Mouse (Mus musculus): ENCODE data around the gene Sla2. TPM values are rescaled to one million over a fixed set of nuclear protein-coding genes. Genes with fewer than 3 reads are reported as not detected.
"Not testable (repeated sequence)": the region's sequence is repeated elsewhere in the genome, so short reads cannot be mapped to it uniquely, and the experiment has no call there.

Gene Sla2
- 0.17 TPM in 1 of 2 replicates, not detected in the other for polyA plus RNA-seq (2015; fragmentation: Nextera tagmentation; extraction: Ambion mirVana)

DNA sequence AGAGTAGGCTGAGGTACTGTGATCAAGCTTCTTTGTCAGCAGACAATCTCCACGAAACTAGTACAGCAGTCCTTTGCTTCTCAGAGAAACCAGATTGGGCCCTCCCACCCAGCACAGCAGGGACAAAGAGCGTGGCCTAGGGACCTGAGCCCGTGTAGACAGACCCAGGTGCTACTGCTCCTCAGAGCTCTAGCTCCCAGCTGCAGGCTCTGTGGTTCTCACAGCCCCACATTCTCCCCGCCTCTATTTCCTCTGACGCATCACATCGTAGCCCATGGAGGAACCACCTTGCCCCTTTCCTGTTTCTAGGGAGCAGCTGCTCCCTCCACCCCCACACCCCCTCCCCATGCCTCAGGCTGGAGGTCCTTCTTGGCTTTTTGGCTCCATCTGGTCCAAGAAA lies at the start of gene Sla2:
Sla2 (minus strand) TSS at position 176 of the 400 bp plus-strand sequence.
- no peak for ATAC-seq (ENCODE audit: low FRiP score, low read depth)
- H3K9ac ChIP-seq = no peak within 1 kb of the TSS

DNA sequence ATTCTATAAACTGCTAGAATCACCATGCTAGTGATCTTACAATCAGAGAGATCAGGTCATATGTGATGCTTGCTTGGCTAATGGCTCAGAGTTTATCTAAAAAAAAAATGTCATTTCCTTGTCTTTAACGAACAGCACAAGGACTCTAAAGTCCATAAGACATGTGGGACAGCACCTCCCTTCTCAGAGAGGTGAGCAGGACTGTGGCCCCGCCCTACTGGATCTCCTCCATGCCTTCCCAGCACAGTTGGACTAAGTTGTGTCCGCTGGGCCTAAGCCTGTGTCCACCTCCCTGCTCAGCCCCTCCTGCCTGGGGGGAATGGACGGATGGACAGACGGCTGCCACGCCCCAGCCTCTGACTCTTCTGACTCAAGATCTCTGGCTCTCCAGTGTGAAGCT lies 48.0 kb upstream of the Sla2 start:
- H3K27ac ChIP-seq (replicated peaks) = no peak overlapping the region
- WGBS = 89% methylated on average over 6 of the region's 6 CpGs
- no peak overlapping the region for H3K4me3 ChIP-seq
- H3K9me3 ChIP-seq = no peaks in the 10 kb centered on the region
- H3K9ac ChIP-seq = no peak overlapping the region
- no peaks in the 10 kb centered on the region for H3K27me3 ChIP-seq
- H3K36me3 ChIP-seq = peaks cover 37% of the 10 kb centered on the region
- no peak for ATAC-seq (ENCODE audit: low FRiP score, low read depth)
- no peak overlapping the region for H3K4me2 ChIP-seq
- H3K4me1 ChIP-seq (replicated peaks) = no peaks in the 10 kb centered on the region

More for the DNA sequence above, at the start of gene Sla2:
- WGBS = 69% methylated on average over 6 of the region's 6 CpGs
- no peak within 1 kb of the TSS for H3K4me3 ChIP-seq
- H3K36me3 ChIP-seq = no peaks in the 10 kb centered on the region
- no peaks in the 10 kb centered on the region for H3K27me3 ChIP-seq
- no peak within 1 kb of the TSS for H3K4me2 ChIP-seq
- H3K27ac ChIP-seq (replicated peaks) = no peak within 1 kb of the TSS
- peaks cover 2% of the 10 kb centered on the region for H3K4me1 ChIP-seq (replicated peaks)
- no peaks in the 10 kb centered on the region for H3K9me3 ChIP-seq

DNA sequence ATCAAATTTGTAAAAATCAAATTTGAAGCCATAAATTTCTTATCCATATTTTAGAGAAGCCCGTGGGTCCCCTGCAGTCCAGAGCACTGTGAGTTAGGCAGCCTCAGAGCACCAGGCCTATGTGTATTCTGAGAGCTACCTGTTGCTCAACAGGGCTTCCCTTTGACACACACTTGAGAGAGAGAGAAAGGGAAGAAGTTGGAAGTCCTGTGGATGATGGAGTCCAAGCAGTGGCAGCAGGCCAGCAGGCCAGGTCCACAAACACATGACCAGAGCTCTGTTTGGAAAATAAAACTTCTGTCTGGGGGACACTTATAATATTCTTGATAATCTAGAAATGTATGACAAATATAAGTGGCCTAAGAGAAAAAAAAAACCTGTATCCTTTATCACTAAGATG lies 46.4 kb upstream of the Sla2 start:
- Histone ChIP-seq H3K4me3 (no peak overlapping the region), H3K4me2 (no peak overlapping the region), H3K9me3 (no peaks in the 10 kb centered on the region), H3K27ac (replicated peaks) (no peak overlapping the region), H3K4me1 (replicated peaks) (no peaks in the 10 kb centered on the region), H3K9ac (no peak overlapping the region), H3K36me3 (peaks cover 34% of the 10 kb centered on the region), H3K27me3 (no peaks in the 10 kb centered on the region)
- no peak for ATAC-seq (ENCODE audit: low FRiP score, low read depth)
- WGBS = 87% methylated on average over 1 of the region's 1 CpGs

DNA sequence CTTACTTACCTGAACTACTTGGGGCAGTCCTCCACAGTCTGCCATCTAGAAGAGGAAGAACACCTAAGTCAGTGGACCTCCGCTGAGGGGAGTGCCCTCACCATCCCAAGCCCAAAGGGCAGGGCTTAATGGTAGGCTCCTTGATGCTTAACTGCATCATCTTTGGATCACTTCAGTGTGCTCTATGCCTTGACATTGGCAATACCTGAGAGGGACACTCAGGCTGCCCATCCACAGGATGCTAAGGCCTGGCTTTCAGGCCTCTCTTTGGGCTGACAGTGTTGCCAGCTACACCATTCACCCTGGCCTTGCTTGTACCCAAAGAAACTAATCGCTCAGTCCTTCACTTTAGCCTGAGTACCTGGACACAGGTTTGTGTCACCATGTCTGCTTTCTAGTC lies 44.4 kb upstream of the Sla2 start:
- H3K4me3 ChIP-seq = no peak overlapping the region
- no peak for ATAC-seq (ENCODE audit: low FRiP score, low read depth)
- no peaks in the 10 kb centered on the region for H3K27me3 ChIP-seq
- no peaks in the 10 kb centered on the region for H3K9me3 ChIP-seq
- no peak overlapping the region for H3K9ac ChIP-seq
- no peak overlapping the region for H3K4me2 ChIP-seq
- 96% methylated on average over 2 of the region's 2 CpGs for WGBS
- H3K27ac ChIP-seq (replicated peaks) = no peak overlapping the region
- no peaks in the 10 kb centered on the region for H3K4me1 ChIP-seq (replicated peaks)
- peaks cover 41% of the 10 kb centered on the region for H3K36me3 ChIP-seq

DNA sequence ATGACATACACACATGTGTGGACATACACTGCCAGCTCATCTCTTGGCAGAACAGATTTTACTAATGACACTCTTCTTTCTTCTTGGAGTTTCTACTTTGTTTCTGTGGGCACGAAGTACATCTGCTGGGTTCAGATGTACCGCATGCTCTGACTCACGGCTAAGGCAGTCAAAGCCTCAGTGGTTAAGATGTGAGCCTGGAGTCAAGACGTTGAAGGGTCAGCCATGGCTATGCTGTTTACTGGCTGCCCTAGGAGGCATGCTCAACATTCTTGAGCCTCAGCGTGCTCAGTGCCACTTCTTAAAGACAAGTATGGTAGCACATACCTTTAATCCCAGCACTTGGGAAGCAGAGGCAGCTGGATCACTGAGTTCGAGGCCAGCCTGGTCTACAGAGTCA lies 43.6 kb upstream of the Sla2 start:
- H3K4me2 ChIP-seq = no peak overlapping the region
- 94% methylated on average over 6 of the region's 6 CpGs for whole genome bisulfite sequencing
- ATAC-seq (ENCODE audit: low FRiP score, low read depth) = no peak

DNA sequence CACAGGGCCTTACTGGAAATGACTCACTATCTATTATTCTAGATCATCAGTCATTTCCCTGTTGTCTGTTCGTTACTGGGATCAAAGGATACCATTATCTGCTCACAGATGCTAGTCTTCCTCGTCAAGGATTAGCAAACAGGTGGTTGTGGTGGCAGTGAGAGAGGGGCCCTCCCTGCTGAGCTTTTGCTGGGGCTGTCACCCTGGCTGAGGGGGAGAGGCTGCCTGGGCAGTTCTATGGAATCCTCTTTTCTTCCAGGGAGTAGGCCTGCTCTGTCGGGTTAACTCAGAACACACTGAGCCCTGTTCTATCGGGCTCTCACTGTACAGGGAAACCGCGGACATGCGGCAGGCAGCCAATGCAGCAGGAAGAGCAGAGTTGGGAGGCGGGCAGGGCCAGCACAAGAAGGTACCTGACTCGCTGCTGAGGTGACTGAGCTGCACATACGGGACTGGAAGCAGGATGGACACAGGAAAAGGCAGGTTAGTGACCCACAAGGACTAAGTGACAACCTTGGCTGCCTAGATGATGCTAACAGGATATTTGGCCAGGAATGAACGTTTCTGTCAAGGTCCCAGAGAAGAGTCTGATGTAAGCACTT lies 42.6 kb upstream of the Sla2 start:
- H3K9ac ChIP-seq = no peak overlapping the region
- no peak for ATAC-seq (ENCODE audit: low FRiP score, low read depth)
- no peak overlapping the region for H3K4me2 ChIP-seq
- H3K27ac ChIP-seq (replicated peaks) = no peak overlapping the region
- H3K36me3 ChIP-seq = peaks cover 36% of the 10 kb centered on the region
- H3K27me3 ChIP-seq = no peaks in the 10 kb centered on the region
- no peak overlapping the region for H3K4me3 ChIP-seq
- no peaks in the 10 kb centered on the region for H3K4me1 ChIP-seq (replicated peaks)
- 66% methylated on average over 11 of the region's 11 CpGs for WGBS
- H3K9me3 ChIP-seq = no peaks in the 10 kb centered on the region

More for the DNA sequence above, 43.6 kb upstream of the Sla2 start:
- H3K36me3 ChIP-seq = peaks cover 36% of the 10 kb centered on the region
- no peaks in the 10 kb centered on the region for H3K4me1 ChIP-seq (replicated peaks)
- H3K4me3 ChIP-seq = no peak overlapping the region
- no peak overlapping the region for H3K27ac ChIP-seq (replicated peaks)
- H3K9ac ChIP-seq = no peak overlapping the region
- H3K9me3 ChIP-seq = no peaks in the 10 kb centered on the region
- H3K27me3 ChIP-seq = no peaks in the 10 kb centered on the region

DNA sequence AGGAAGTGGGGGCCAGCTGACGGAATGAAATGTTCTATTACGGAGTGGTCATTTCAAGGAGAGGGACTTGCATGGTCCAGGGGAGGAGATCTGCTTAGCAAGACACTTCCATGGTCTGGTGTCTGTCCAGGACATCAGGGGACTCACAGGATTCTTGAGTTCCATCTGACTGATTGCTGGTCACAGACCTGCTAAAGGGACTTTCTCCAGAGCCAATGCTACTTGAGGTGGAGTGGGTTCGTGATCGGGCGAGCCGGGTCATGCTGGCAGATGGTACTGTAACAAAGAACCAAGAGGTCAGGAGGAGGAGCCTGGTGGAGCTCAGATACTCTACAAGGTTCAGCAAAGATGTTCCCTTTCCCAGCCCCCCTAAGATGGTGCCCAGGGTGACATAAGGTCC lies 41.6 kb upstream of the Sla2 start:
- no peak overlapping the region for H3K9ac ChIP-seq
- no peak overlapping the region for H3K4me2 ChIP-seq
- H3K27ac ChIP-seq (replicated peaks) = no peak overlapping the region
- peaks cover 36% of the 10 kb centered on the region for H3K36me3 ChIP-seq
- H3K27me3 ChIP-seq = no peaks in the 10 kb centered on the region
- no peaks in the 10 kb centered on the region for H3K9me3 ChIP-seq
- no peaks in the 10 kb centered on the region for H3K4me1 ChIP-seq (replicated peaks)
- no peak for ATAC-seq (ENCODE audit: low FRiP score, low read depth)
- no peak overlapping the region for H3K4me3 ChIP-seq
- 94% methylated on average over 6 of the region's 6 CpGs for WGBS

DNA sequence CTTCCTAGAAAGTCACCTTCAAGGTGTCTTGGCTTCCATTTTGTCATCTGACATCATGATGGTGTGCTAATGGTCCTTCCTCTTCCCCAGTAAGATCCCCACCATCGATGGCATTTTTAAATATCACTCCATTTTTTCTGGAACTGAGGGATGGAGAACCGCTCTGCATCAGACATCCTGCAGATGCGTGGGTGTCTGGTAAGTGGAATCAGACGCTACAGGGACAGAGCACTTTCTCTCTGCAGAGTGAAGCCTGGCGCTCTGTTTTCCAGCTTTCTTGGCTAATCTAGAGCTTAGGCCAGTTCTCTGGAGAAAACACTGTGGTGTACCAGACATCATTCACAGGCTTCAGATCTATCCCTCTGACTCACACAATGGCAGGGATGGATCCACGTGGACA lies 40.7 kb upstream of the Sla2 start:
- ATAC-seq (ENCODE audit: low FRiP score, low read depth) = no peak
- Histone ChIP-seq H3K4me2 (no peak overlapping the region), H3K9me3 (no peaks in the 10 kb centered on the region), H3K4me1 (replicated peaks) (no peaks in the 10 kb centered on the region), H3K27me3 (no peaks in the 10 kb centered on the region), H3K9ac (no peak overlapping the region), H3K4me3 (no peak overlapping the region), H3K27ac (replicated peaks) (no peak overlapping the region), H3K36me3 (peaks cover 33% of the 10 kb centered on the region)
- WGBS = 86% methylated on average over 6 of the region's 6 CpGs

DNA sequence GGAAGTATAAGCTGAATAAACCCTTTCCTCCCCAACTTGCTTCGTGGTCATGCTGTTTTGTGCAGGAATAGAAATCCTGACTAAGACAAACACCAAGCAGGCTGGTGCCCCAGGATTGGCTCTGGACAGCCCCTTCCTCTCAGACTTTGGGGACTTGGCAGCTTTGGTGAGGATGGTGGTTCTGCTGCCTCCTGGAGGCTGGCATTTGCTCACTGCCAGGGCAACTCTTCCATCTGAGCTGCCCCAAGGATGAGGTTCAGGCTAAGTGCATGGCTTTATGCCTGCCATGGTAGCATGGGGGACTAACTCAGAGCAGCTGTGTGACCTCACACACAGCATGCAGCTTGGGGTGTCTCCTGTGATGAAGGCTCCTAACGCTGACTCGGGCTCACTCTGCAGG lies 38.6 kb upstream of the Sla2 start:
- not testable (repeated sequence) for H3K4me1 ChIP-seq (replicated peaks); ATAC-seq (ENCODE audit: low FRiP score, low read depth); H3K9me3 ChIP-seq; H3K4me2 ChIP-seq; H3K4me3 ChIP-seq; H3K9ac ChIP-seq; H3K27ac ChIP-seq (replicated peaks); H3K27me3 ChIP-seq
- WGBS = 75% methylated on average over 3 of the region's 3 CpGs
- H3K36me3 ChIP-seq = peaks cover 19% of the 10 kb centered on the region

DNA sequence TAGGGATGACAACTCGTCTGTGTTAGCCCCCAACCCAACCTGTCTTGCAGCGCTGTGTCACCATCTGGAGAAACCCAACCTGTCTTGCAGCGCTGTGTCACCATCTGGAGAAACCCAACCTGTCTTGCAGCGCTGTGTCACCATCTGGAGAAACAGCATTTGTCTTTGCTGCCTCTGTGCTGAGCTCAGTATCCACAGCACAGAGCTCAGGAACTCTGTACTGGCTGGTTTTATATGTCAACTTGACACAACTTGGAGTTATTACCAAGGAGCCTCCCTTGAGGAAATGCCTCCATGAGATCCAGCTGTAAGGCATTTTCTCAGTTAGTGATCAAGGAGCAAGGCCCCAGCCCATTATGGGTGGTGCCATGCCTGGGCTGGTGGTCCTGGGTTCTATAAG lies 38.1 kb upstream of the Sla2 start:
- H3K27me3 ChIP-seq; H3K4me1 ChIP-seq (replicated peaks); H3K9me3 ChIP-seq; ATAC-seq (ENCODE audit: low FRiP score, low read depth); H3K4me3 ChIP-seq; H3K9ac ChIP-seq; H3K4me2 ChIP-seq; H3K27ac ChIP-seq (replicated peaks): not testable (repeated sequence)
- H3K36me3 ChIP-seq = peaks cover 17% of the 10 kb centered on the region
- WGBS = 75% methylated on average over 4 of the region's 4 CpGs

DNA sequence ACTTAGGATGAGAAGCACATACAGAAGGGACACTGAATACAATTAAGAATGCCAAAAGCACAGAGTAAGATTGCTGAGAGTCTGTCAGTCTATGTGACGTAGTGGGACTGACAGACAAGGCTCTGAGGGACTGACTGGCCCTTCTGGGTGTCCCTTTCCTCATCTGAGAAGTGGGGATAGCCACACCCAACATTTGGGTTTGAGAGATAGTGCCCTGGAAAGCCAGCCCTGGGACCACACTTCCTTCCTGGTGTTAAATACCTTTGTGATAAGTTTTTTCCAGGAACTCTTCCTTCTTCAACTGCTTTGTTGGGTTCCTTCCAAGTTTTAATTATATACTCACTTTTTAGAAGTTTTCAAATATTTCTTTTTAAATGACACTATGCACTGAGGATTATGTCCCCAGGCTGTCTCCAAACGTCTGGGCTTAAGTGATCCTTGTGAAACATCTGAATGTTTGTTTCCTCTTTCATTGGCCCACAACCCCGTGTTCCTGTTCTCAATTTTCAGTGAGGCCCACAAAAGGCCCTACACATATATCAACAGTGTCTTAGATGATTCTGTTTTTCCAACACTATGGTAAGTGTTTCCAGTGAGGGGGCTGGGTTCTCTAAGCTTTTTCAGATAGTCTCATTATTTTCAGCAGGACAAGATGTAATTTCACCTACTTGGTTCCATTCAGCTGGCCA lies 37.4 kb upstream of the Sla2 start:
- Histone ChIP-seq H3K27ac (replicated peaks) (no peak overlapping the region), H3K9ac (no peak overlapping the region), H3K4me3 (no peak overlapping the region), H3K4me2 (no peak overlapping the region), H3K27me3 (no peaks in the 10 kb centered on the region), H3K9me3 (no peaks in the 10 kb centered on the region), H3K36me3 (peaks cover 17% of the 10 kb centered on the region), H3K4me1 (replicated peaks) (no peaks in the 10 kb centered on the region)
- 67% methylated on average over 3 of the region's 3 CpGs for WGBS
- no peak for ATAC-seq (ENCODE audit: low FRiP score, low read depth)

DNA sequence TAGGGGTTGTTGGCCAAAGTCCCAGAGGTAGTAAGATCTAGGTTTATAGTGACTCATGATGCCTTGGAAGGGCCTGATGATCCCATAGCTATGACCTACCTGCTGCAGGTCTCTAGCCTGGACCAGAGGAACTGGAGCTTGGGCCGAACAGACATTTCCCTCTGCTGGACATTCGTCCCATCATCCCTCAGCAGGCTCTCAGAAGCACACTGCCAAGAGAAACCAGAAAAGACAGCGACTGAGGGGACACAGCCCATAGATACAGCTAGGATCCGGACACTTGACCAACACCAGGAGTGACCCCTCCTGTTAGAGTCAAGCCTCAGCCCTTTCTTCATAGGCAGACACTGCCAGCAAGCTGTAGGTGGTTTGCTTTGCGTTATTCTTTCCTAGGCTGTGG lies 36.1 kb upstream of the Sla2 start:
- Histone ChIP-seq H3K36me3 (peaks cover 15% of the 10 kb centered on the region), H3K9ac (no peak overlapping the region), H3K9me3 (no peaks in the 10 kb centered on the region), H3K4me3 (no peak overlapping the region), H3K27ac (replicated peaks) (no peak overlapping the region), H3K27me3 (no peaks in the 10 kb centered on the region), H3K4me1 (replicated peaks) (no peaks in the 10 kb centered on the region), H3K4me2 (no peak overlapping the region)
- WGBS = 85% methylated on average over 5 of the region's 5 CpGs
- no peak for ATAC-seq (ENCODE audit: low FRiP score, low read depth)

DNA sequence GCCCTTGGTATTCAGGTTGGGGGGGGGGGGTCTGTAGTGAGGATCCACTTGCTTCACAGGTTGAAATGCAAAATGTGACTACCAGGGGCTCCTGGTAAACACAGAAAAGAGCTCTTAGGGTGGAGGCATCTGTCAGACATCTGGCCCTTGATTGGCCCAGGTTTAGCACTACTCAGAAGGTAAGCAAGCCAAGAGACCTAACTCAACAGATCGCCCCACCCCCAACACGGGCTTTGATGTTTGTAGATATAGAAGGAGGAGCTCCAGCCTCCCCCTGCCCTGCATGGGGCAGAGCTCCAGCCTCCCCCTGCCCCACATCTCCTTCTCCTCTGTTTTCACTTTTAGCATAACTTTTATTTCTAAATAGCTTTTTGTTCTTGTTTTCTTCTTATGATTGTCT lies 32.8 kb upstream of the Sla2 start:
- no peak overlapping the region for H3K9ac ChIP-seq
- no peak overlapping the region for H3K27ac ChIP-seq (replicated peaks)
- 77% methylated on average over 2 of the region's 2 CpGs for WGBS
- H3K4me2 ChIP-seq = no peak overlapping the region
- no peak overlapping the region for H3K4me3 ChIP-seq
- H3K27me3 ChIP-seq = no peaks in the 10 kb centered on the region
- H3K36me3 ChIP-seq = no peaks in the 10 kb centered on the region
- no peaks in the 10 kb centered on the region for H3K9me3 ChIP-seq
- ATAC-seq (ENCODE audit: low FRiP score, low read depth) = no peak
- no peaks in the 10 kb centered on the region for H3K4me1 ChIP-seq (replicated peaks)
